Mouse (Mus musculus): ENCODE data around the gene Znrf1.

Znrf1 gene

DNA sequence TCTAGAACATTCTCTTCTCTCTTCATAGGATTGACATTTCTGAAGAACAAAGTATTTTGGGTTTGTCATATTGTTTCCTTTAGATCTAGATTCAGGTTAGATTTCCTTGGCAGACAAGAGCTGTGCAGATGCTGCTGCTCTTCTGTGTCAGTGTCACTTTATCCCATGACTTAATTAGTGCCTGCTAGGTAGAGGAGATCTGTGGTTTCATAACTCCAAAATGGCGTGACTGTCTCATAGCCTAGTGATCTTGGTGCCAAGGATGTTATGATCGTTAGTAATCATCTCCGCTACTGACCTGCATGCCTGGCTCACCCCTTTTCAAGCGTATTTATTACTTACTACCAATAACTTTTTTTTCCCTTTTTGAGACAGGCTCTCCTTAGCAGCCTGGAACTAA, 34.0 kb downstream of the Znrf1 start:
- DNase-seq (ENCODE audit: low read depth, low spot score), result peak; percentile 62

DNA sequence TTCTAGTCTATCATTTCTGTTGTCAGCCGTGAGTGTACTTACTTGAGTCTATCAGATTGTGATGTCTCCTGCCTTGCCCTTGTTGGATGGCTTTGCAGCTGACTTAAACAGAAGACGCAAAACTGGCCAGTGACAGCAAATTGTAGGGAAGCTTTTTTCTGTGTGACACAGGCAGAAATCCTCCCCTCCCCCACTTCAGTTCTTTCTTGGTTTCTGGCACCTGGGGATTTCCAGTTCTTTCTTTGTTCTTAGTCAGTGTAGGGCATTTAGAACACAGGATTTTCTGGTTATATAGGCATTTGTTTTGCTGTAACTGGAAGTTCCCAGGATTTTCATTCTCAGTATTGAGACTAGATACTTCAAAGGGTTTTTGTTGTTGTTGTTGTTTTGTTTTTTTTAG, 34.5 kb downstream of the Znrf1 start:
- peak; percentile 84 for DNase-seq (ENCODE audit: low read depth, low spot score)

DNA sequence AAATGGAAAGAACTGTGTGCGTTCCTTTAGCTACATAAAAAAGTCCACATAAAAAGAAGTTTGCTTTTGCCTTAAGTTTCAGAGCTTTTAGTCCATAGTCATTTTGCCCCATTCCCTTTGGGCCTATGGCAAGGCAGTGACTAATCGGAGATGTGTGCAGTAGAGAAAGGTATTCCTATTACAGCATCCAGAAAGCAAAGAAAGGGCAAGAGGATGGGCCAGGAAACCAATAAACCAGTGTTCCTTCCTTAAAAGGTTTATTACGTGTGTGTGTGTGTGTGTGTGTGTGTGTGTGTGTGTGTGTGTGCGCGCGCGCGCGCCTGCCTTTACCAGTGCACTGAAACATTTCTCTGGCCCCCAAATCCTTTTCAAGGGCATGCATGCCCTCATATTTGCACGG, 35.8 kb downstream of the Znrf1 start:
- DNase-seq (ENCODE audit: low read depth, low spot score), result peak; percentile 58

DNA sequence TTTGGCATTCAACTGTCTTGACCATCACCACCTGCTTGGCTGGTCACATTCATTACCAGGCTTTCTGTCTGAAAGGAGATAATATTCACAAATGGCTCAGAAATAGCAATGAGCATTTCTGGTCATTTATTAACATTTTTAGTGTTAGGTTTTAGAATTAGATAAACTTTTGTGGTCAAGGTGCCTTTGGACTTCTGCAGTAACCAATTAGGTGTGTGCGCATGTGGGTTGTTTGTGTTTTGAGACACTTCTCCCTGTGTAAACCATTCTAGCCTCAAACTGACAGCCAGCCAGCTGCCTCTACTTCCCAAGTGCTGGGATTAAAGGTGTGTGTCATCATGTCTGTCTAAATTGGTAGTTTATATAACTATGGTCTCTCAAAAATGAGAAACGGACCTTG, 36.5 kb downstream of the Znrf1 start:
- DNase-seq (ENCODE audit: low read depth, low spot score), result no peak

DNA sequence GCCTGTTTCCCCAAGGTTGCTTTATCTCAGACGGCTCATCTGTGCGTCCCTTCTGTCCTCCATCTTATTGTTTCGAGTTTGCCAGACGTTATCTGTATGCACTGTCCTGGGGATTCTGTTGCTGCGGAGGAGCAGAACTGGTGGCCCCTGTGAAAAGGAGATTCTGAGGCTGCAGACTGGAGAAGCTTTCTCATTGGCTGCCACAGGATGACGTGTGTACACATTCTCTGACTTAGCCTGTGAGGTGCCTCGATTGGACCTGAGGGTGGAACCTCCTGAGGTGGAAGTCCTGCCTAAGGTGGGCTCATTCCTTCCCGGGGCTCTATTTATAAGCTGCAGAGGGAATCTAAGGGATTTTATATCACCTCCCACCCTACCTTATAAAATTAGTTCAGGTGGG, 37.7 kb downstream of the Znrf1 start:
- peak; percentile 83 for DNase-seq (ENCODE audit: low read depth, low spot score)

DNA sequence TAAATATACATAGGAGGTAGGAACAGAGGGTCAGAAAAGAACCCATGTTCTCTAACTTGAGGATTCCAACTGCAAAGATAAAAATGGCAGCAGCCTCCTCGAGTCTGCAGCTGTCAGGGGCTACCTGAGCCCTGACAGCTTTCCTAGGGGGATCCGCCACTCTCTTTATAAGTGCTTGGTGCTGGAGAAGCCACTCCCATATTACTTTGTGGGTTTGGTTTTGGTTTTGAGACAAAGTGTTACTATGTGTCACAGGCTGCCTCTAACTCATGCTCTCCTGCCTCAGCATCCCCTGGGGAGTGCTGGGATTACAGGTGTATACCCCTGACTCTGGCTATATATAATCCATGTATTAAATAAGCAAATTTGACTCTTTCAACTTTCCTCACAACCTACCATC, 38.1 kb downstream of the Znrf1 start:
- DNase-seq (ENCODE audit: low read depth, low spot score), result peak; percentile 61

DNA sequence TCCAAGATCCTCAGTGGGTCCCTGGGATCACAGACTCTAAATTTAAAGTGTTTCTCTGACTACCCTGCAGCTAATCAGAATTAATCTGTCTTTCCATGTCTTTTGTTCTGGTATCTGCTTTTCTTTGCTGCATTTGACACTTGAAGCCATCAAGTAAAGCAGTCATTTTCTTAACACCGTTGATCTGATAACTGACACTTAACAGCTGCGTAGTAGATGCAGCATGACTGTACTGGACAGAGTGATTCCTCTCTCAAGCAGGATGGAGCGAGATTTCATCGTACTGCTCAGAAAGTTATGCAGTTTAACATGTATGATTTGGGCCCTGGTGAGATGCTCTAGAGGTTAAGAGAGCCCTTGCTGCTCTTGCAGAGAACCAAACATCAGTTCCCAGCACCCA, 39.6 kb downstream of the Znrf1 start:
- no peak for DNase-seq (ENCODE audit: low read depth, low spot score)

DNA sequence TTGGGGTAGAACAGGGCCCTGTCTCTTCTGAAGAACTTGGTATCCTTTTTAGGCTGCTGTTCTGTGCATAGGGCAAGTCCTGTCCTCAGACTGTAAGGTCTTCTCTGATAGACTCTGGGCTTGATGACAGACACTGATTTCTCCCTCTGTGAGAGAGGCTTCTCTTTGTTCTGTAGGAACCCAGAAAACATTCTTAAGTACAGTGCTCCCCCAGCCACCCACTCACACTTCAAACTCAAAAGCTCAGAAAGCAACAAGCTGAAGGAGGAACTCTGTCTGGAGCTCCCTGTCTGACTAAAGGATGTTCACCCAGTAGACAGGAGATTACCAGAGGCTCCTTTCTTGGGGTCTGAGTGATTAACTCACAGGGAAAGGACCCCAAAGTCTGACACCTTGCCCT, 40.6 kb downstream of the Znrf1 start:
- DNase-seq (ENCODE audit: low read depth, low spot score), result peak; percentile 58

DNA sequence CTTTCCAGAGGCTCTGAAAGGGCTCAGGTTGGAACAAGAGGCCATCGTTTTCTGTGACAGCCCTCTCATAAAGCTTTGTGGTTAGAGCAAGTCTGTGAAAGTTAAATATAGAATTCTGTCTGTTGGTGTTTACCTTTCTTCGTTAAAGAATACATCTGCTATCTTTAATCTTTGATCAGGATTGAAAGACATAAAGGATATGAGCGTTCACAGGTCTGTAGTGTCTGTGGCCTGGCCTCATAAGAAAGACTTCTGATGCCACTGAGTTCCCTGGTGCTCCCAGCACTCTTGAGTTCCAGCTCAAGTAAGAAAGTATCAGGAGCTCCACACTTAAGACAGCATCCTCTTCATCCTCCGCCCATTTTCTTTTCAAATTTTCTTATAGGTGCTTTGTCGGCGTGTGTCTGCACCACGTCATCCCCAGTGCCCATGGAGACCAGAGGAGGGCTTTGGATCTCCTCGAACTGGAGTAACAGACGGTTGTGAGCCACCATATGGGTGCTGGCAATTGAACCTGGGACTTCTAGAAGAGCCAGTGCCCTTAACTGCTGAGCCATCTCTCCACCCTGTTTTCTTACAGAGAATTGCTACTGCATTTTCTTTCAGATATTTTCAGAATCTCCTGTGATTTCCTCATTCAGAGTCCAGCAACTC, 42.1 kb downstream of the Znrf1 start:
- peak; percentile 57 for DNase-seq (ENCODE audit: low read depth, low spot score)

DNA sequence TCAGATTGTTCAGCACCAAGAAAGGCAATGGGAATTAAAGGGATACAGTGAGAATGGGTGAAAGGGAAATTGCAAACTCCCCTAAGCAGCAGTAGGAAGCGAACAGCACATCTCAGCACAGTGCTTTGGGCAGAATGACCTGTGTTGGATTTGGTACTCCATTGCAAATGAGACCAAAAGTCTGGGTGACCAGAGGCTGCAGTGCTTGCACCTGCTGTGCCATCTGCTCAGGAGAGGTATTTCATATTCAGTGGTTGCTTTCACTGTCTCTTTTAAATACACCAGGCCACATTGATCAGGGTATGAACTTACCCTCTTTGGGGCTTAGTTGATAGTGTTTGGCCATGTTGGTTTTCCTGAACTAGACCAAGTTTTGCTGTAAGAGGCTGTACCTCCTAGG, 43.4 kb downstream of the Znrf1 start:
- no peak for DNase-seq (ENCODE audit: low read depth, low spot score)

DNA sequence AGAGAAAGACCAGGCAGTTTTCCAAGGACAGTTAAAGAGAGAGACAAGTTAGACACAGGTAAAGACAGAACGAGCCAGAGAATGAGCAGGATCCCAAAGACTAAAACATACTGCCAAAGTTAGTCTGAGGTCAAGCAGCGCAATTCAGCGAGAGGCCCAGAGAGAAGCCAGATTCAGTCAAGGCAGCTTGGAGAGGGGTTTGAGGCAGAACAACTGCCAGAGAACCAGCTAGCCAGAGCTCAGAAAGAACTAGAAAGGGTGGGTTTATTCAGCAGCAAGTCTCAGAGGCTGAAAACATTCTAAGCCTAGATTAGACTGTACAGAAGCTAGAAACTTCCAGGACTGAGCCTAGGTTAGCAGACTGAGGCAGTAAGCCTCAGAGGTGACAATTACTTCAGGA, 44.4 kb downstream of the Znrf1 start:
- DNase-seq (ENCODE audit: low read depth, low spot score), result no peak

DNA sequence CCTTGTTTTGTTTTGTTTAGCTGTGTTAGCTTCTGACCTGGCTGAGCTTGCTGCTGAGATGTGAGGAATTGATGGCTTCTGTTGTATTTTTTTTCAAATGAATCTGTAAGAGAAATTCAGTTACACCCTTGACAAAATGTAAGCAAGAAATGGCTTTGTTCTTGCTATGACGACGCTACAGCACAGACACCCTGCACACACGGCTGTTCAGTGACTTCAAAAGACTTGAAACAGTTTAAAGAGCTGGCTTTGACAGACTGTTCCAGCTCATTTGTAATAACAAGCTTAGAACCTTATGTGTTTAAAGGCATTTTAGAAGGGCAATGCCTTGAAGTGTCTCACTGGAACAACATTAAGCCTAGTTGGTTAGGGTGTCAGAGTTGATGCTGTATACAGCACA, 46.5 kb downstream of the Znrf1 start:
- peak; percentile 81 for DNase-seq (ENCODE audit: low read depth, low spot score)

DNA sequence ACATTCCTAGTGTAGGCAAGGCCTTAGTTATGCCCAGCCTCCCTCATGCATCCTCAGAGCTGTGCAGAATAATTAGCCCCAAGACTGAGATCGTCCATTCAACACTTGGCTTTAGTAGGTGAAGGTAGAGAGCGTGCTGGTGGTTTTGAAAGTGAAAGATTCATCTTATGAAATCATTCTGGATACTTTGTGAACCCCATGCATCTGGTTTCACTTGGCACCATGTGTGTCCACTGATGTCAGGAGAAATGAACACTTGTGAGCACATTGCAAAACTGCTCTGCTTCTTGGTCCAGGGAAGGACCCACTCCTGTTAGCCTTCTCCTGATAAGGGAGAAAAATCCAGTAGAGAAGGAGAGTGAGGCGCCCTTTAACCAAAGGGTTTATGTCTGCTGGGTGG, 49.0 kb downstream of the Znrf1 start:
- DNase-seq (ENCODE audit: low read depth, low spot score), result peak; percentile 42

DNA sequence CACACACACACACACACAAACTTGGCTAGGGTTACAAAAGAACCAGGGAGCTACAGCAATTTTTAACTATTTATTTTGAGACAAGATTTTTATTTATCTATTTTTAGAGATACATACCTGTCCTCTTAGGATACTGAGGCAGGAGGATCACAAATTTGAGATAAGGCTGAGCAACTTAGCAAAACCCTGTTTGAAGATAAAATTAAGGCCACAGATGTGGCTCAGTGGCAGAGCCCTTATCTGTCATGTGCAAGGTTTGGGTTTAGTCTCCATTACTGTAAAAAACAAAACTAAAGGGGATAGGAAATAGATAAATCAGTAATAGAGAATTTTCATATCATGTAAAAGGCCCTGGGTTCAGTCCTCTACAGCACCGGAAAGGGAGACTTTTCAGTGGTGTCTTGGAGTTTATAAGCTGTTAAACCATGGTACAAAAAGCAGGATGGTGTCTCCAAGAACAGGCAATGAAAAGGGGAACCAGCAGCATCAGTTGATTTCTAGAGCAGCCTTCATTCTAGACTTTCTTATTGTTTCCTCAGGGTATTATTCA, 51.7 kb downstream of the Znrf1 start:
- no peak for DNase-seq (ENCODE audit: low read depth, low spot score)

DNA sequence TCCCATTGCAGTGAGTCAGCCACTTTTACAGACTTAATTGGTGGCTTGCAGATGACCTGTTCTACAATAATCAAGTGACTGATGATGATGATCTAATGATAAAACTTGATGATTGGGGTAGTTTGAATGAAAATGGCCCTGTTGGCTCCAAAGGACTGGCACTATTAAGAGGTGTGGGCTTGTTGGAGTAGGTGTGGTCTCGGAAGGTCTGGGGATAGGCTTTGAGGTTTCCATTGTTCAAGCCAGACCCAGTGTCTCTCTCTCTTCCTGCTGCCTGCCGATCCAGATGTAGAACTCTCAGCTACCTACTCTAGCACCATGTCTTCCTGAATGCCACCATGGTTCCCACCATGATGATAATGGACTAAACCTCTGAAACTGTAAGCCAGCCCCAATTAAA, 52.4 kb downstream of the Znrf1 start:
- no peak for DNase-seq (ENCODE audit: low read depth, low spot score)

DNA sequence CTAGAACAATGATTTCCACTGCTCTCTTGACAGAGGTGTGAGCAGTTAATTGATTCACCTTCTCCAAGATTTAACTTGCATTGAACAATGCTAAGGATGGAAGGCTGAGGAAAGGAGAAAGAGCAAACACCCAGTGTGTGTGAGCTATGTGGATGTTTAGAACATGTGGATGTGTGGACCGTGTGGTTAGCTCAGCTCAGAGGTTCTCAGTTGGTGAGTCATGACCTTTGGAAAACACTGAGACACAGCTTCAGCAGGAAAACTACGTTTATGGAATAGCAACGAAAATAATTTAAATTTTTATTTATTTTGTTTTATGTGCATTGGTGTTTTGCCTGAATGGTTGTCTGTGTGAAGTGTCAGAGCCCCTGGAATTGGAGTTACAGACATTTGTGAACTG, 54.3 kb downstream of the Znrf1 start:
- no peak for DNase-seq (ENCODE audit: low read depth, low spot score)

DNA sequence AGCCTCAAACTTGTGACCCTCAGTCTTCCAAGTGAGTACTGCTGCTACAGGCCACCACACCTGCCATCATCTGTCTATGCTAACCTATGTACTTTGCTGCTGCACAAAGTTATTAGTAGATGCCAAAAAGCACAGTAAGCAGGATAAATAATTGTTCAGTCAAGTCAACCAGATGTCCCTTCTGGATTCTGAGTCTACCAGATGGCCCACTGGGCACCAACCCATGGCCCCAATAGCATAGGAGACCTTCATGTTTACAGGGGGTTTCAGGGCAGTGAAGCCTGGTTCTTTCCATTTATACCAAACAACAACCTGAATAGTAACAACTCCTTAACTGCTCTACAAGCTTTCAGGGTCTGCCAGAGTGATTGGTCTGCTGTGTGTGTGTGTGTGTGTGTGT, 55.3 kb downstream of the Znrf1 start:
- DNase-seq (ENCODE audit: low read depth, low spot score), result no peak

DNA sequence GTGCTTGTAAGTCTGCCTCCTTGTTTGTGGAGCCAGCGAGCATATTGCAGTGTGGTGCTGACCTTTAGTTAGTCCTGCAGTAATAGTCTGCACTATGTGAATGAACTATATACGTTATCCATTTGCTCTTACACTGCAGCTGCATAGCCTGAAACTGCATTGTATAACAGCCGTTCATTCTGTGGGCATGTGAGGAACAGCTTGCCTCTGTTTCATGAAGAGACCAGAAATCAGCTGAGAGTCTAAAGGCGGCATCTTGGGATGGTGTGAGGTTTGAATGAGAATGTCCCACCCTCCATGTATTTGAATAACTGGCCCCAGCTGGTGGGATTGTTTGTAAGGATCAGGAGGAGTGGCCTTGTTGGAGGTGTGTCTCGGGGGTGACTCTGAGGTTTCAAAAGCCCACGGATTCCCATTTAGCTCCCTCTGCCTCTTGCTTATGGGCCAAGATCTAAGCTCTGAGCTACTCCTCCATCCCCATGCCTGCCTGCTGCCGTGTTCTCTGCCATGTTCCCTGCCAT, 56.6 kb downstream of the Znrf1 start:
- no peak for DNase-seq (ENCODE audit: low read depth, low spot score)

DNA sequence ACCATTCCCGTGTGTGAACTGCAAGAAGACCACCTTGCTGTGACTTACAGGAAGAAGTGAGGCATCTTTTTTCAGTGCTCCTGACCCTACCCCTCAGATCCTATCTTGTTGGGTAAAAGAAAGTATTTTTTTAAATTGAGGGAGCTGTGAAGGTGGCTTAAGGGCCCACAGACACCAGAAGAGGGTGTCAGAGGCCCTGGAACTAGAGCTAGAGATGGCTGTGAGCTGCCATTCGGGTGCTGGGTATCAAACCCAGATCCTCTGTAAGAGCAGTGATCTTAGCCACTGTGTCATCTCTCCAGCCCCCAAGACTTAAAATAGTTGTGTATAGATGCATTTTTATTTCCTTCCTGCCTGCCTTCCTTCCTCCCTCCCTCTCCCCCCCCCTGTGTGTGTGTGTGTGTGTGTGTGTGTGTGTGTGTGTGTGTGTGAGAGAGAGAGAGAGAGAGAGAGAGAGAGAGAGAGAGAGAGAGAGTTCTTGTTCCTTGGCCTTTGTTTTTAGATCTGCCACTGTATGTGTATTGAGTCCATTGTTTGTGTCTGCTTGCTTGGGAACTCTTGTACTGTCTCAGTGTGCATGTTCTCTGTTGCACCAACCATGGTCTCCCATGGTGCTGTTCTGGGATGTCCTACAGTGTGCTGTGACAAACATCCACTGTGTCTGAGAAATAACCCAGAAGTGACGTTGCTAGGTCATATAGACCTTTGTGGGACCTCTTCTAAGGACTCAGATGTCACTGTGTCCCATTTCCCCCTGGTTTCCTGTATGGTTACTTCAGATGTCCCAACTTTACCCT, 58.3 kb downstream of the Znrf1 start:
- peak; percentile 52 for DNase-seq (ENCODE audit: low read depth, low spot score)

DNA sequence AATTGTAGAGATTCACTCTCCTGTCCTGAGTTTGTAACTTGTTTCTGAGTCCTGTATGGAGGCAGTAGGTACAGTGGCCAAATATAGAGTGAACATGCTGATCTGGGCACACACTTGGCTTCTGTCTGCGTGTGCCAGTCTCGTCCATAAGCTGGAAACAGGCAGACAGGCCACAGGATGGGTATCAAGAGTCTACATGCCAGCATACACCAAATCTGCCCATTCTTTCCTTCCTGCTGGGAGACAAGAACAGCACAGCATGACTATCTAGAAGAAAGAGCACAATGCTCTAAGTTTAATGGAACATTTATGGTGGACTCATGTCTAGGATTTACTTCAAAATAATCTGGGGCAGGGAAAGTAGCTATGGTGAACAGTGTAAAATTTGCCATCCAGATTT, 59.1 kb downstream of the Znrf1 start:
- no peak for DNase-seq (ENCODE audit: low read depth, low spot score)

DNA sequence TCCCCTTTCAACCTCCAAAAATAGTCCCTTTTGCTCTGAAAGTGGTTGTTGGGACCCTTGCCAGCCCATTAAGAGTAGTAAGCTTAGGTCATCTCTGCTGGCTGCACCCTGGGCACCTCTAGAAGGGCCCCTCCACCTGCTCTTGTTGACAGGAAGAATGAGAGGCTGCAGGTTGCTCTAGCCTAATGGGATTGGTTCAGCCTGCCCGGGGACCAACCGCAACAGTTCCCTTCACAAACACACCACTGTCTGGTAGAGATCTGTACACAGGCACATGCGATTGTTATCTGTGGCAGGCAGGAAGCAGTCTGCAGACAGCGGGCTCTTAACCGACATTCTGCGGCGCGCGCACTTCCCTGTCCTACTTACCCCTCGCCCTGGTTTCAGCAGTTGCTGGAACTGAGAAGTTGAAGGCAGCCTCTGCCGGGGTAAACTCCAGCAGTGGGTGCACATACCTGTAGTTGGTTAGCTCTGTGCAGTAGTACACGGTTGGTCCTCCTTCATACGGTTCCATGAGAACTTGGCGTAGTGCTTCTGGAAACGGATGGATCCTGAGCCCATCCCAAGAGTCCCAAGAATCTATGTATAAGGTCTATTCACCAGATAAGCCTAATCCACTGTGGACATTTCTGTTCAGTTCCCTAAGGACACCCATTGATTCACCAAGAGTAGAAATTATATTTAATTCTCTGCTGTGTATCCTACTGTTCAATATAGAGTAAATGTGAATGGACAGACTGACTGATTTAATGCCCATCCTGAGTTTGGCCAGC, 60.0 kb downstream of the Znrf1 start:
- peak; percentile 94 for DNase-seq (ENCODE audit: low read depth, low spot score)

DNA sequence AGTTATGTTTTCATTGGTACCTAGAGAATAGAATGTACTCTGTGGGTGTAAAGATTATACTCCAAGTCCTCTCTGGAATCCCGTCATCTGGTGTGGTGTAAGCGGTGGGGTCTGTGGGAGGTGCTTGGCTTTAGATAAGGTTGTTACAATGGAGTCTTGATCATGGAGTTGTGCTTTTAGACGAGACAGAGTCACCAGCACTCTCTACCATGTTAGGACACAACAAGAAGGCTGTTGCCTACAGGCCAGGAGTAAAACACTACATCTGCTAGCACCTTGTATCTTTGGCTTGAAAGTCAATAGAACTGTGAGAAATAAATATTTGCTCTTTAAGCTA, 60.6 kb downstream of the Znrf1 start:
- no peak for DNase-seq (ENCODE audit: low read depth, low spot score)

Measured in CD4-positive, CD25-positive, alpha-beta regulatory T cell, adult 2 months (primary cell).